Mouse (Mus musculus) erythroblast, embryonic 14.5 days (primary cell): ENCODE measurements around the gene Gramd1a. TPM values are rescaled to one million over a fixed set of nuclear protein-coding genes. Genes with fewer than 3 reads are reported as not detected.

Experiments used
- H3K27me3 ChIP-seq: 2 replicates; pipeline ENCODE4 v1.6.1; 2012; ENCODE audit warnings: inconsistent platforms; ENCODE audit not compliant: control insufficient read depth
- H3K36me3 ChIP-seq: 2 replicates; pipeline ENCODE4 v1.6.1; 2012; ENCODE audit warnings: mild to moderate bottlenecking, inconsistent platforms; ENCODE audit not compliant: control insufficient read depth
- H3K4me1 ChIP-seq: 2 replicates; pipeline ENCODE4 v1.6.1; 2012; ENCODE audit warnings: inconsistent platforms; ENCODE audit not compliant: control insufficient read depth
- H3K4me3 ChIP-seq: replicated peaks from 2 replicates; pipeline ENCODE3; 2012; ENCODE audit warnings: moderate library complexity, mild to moderate bottlenecking, inconsistent platforms
- H3K9me3 ChIP-seq: 2 replicates; pipeline ENCODE4 v1.6.1; 2012; ENCODE audit warnings: low read length, inconsistent platforms, mixed read lengths; ENCODE audit not compliant: control insufficient read depth
- GATA1 ChIP-seq: IDR thresholded peaks from 2 replicates; pipeline ENCODE4 v1.6.1; 2012; ENCODE audit warnings: low read length, inconsistent platforms, mixed read lengths
- TAL1 ChIP-seq: IDR thresholded peaks from 3 replicates; pipeline ENCODE4 v1.6.1; 2012; ENCODE audit warnings: low read length, inconsistent platforms, mixed read lengths
- polyA plus RNA-seq: library from polyadenylated mRNA; stranded (reverse); fragments of >175 nt; gene quantifications from 2 replicates; pipeline ENCODE4 v1.2.3, GENCODE M21; 2012

The Gramd1a gene
- polyA plus RNA-seq, 1 experiment: 0.52 TPM

- Histone ChIP-seq H3K4me3 (no peak overlapping the region), H3K27me3 (no peaks in the 10 kb centered on the region), H3K4me1 (peaks cover 42% of the 10 kb centered on the region), H3K9me3 (no peaks in the 10 kb centered on the region), H3K36me3 (no peaks in the 10 kb centered on the region)
- TF ChIP-seq GATA1: no peak
- TF ChIP-seq TAL1: no peak
Measured at GRCm38 (mm10) chr7:31153536-31154320, 2.0 kb downstream of the Gramd1a start.

- Histone ChIP-seq H3K9me3 (no peaks in the 10 kb centered on the region), H3K4me3 (peak overlapping the region; percentile 67), H3K36me3 (no peaks in the 10 kb centered on the region), H3K4me1 (peaks cover 51% of the 10 kb centered on the region), H3K27me3 (no peaks in the 10 kb centered on the region)
- TF ChIP-seq GATA1 (no peak), TAL1 (no peak)
Measured at GRCm38 (mm10) chr7:31151301-31152241, 4.1 kb downstream of the Gramd1a start.

DNA sequence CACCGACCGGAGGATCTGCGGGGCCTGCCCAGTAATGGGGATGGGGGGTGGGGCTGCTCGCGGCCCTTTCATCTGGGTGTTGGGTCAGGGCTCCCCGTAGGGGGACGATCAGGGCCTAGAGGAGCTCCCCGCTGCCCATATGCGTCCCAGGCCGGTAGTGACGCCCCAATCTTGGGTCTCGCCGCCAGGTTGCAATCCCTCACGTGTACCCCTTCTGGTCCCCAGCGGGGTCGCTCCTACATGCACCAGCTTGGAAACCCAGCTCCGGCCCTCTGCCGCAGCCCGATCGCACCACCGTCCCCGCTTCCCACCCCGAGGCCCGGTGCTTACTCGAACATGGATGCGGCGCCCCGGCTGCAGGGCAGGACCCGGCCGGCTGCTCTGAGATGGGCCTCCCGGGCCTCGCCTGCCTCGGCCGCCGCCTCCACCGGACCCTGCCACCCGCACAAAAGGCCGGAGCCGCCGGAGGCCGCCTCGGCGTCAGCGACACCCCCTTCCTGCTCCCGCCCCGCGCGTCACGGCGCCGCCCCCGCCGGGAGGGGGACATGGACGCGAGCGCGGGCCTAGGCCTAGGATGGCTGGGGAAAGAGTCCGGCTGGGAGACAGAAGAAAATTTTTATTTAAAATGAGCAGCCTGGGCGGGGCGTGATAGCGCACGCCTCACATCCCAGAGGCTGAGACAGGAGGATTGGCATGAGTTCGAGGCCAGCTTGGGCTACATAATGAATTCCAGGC is 5.0 kb downstream of the Gramd1a start:
- Histone ChIP-seq H3K9me3 (no peaks in the 10 kb centered on the region), H3K27me3 (no peaks in the 10 kb centered on the region), H3K4me1 (peaks cover 46% of the 10 kb centered on the region), H3K36me3 (no peaks in the 10 kb centered on the region), H3K4me3 (peak overlapping the region; percentile 67)
- no peak for TF ChIP-seq GATA1
- TF ChIP-seq TAL1: no peak

GRCm38 (mm10) chr7:31149751-31150565 is 5.7 kb downstream of the Gramd1a start:
- TF ChIP-seq TAL1 (no peak), GATA1 (no peak)
- H3K27me3 ChIP-seq: no peaks in the 10 kb centered on the region
- peak overlapping the region; percentile 67 for H3K4me3 ChIP-seq
- H3K4me1 ChIP-seq: peaks cover 43% of the 10 kb centered on the region
- H3K36me3 ChIP-seq: no peaks in the 10 kb centered on the region
- no peaks in the 10 kb centered on the region for H3K9me3 ChIP-seq

DNA sequence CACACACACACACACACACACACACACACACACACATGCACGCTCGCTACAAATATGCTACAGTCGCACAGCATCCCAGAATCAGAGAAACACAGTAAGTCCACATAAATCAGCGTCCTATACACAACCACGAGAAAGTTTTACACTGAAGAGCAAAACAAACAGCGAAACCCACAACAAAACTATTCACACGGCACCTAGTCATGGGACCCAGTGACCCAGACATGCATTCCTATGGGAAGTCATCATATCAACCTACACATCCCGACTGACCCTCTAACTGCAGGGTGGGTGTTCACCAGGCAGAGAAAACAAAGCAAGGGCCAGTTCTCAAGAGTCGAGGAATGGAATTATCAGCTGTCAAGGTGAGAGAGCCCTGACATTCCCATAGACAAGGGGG is 6.4 kb downstream of the Gramd1a start:
- no peaks in the 10 kb centered on the region for H3K27me3 ChIP-seq
- peaks cover 43% of the 10 kb centered on the region for H3K4me1 ChIP-seq
- H3K36me3 ChIP-seq: no peaks in the 10 kb centered on the region
- H3K9me3 ChIP-seq: no peaks in the 10 kb centered on the region
- H3K4me3 ChIP-seq: peak overlapping the region; percentile 46
- no peak for TF ChIP-seq TAL1
- TF ChIP-seq GATA1: no peak

DNA sequence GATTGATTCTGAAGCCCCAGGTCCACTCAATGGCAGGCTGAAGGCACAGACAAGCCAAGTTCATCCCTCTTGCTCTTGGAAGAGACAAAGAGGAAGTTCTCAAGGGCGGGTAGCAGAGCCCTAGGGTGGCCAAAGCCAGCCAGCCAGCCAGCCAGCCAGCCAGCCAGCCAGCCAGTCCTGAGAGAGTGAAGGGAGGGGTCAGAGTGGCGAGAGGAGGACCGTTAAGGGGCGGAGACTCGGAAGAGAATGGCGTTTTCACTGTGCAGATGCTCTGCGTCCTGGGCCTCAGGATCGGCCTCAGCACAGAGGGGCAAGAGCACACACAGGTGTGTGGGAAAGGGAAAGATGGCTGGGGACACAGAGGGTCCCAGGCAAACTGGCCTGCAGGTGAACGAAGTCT is 6.9 kb downstream of the Gramd1a start:
- Histone ChIP-seq H3K36me3 (peaks cover under 1% of the 10 kb centered on the region; the same call in 1 of the 2 replicates), H3K27me3 (no peaks in the 10 kb centered on the region), H3K9me3 (no peaks in the 10 kb centered on the region), H3K4me3 (peak overlapping the region; percentile 46), H3K4me1 (peaks cover 43% of the 10 kb centered on the region)
- TF ChIP-seq TAL1: no peak
- no peak for TF ChIP-seq GATA1

GRCm38 (mm10) chr7:31148086-31148485 is 7.6 kb downstream of the Gramd1a start:
- Histone ChIP-seq H3K4me3 (no peak overlapping the region), H3K4me1 (peaks cover 43% of the 10 kb centered on the region)
- TF ChIP-seq TAL1: no peak
- no peak for TF ChIP-seq GATA1

DNA sequence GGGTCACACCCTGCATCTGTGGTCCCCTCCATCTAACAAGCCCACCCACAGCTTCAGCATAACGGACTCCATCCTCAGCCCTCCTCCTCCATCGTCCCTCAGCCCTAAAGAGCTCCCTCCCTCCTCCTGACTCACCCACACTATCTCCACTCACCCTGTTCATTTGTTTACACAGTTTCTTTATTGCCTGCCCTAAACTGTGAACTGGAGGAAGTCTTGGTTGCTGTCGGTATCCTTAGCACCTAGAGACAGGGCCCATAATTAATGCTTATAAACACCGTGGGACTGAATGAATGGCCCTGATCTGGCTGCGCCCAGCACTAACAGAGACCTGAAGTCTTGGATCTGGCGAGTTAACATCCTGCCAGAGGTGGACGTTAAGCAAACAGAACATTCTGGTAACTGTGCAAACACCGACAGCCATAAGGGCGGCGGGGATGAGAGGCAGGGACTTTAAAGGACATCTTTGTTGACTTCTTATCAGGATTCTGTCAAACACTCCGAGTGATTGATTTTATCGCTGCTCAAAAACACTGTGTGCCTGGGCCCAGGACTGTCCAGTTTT is 10.0 kb downstream of the Gramd1a start:
- Histone ChIP-seq H3K9me3 (no peaks in the 10 kb centered on the region), H3K27me3 (no peaks in the 10 kb centered on the region), H3K4me3 (no peak overlapping the region), H3K36me3 (peaks cover 29% of the 10 kb centered on the region), H3K4me1 (peaks cover 28% of the 10 kb centered on the region)
- TF ChIP-seq GATA1 (no peak), TAL1 (no peak)

More at GRCm38 (mm10) chr7:31148086-31148485, 7.6 kb downstream of the Gramd1a start:
- Histone ChIP-seq H3K9me3 (no peaks in the 10 kb centered on the region), H3K36me3 (peaks cover 7% of the 10 kb centered on the region; the same call in 1 of the 2 replicates), H3K27me3 (no peaks in the 10 kb centered on the region)
